Mouse (Mus musculus) CH12.LX (cell line): ENCODE results near the gene Pds5a. TPM values are rescaled to one million over a fixed set of nuclear protein-coding genes. Genes with fewer than 3 reads are reported as not detected.

ENCODE experiments used
- DNase-seq: peaks from one replicate; pipeline ENCODE4 v3.0.0-alpha.2; 2013; ENCODE audit errors: extremely low read depth
- H3K27ac ChIP-seq: 2 replicates; pipeline ENCODE4 v1.5.1; 2012; ENCODE audit warnings: low read depth, mild to moderate bottlenecking, control low read depth, moderate library complexity; ENCODE audit not compliant: insufficient read depth
- H3K27me3 ChIP-seq: replicated peaks from 2 replicates; pipeline ENCODE3; 2012; ENCODE audit warnings: inconsistent platforms
- H3K36me3 ChIP-seq, 2 experiments: replicated peaks in 1 of 2; 2 replicates each; pipeline versions ENCODE3 to v1.6.1; 2012; ENCODE audit warnings: inconsistent platforms in 1 of 2, low read length in 1 of 2, mild to moderate bottlenecking in 1 of 2, mixed read lengths in 1 of 2, moderate library complexity in 1 of 2; ENCODE audit not compliant: control insufficient read depth in 1 of 2, insufficient read depth in 1 of 2
- H3K4me1 ChIP-seq, 2 experiments: 2 replicates each; pipeline ENCODE4 v1.6.1; 2012; ENCODE audit warnings: inconsistent platforms in 1 of 2, moderate library complexity in 1 of 2; ENCODE audit not compliant: insufficient read depth in 2 of 2, control insufficient read depth in 1 of 2
- H3K4me2 ChIP-seq: 2 replicates; pipeline ENCODE4 v1.6.1; 2012; ENCODE audit warnings: low read depth, mild to moderate bottlenecking, control low read depth; ENCODE audit not compliant: poor library complexity, insufficient read depth, severe bottlenecking
- H3K4me3 ChIP-seq, 3 experiments: fragments of 150-350 bp in 1 of 3; sonication (generic) in 1 of 3; replicated peaks in 1 of 3; 2 replicates each; pipeline versions ENCODE3 to v1.5.1; 2011 to 2012; ENCODE audit warnings: low read depth in 2 of 3, low read length in 2 of 3, mild to moderate bottlenecking in 2 of 3, moderate library complexity in 2 of 3, control low read depth in 1 of 3, improper control_type of control experiment in 1 of 3, inconsistent platforms in 1 of 3, mixed read lengths in 1 of 3; ENCODE audit not compliant: poor library complexity in 1 of 3
- H3K79me2 ChIP-seq: replicated peaks from 2 replicates; pipeline ENCODE4 v1.6.1; 2012; ENCODE audit warnings: mild to moderate bottlenecking, moderate library complexity; ENCODE audit not compliant: control insufficient read depth, poor library complexity, insufficient read depth, severe bottlenecking; ENCODE audit errors: extremely low read depth
- H3K9ac ChIP-seq: 2 replicates; pipeline ENCODE4 v1.6.1; 2012; ENCODE audit warnings: low read depth, mild to moderate bottlenecking, control low read depth, moderate library complexity; ENCODE audit not compliant: insufficient read depth
- H3K9me3 ChIP-seq: replicated peaks from 2 replicates; pipeline ENCODE3; 2012; ENCODE audit warnings: low read length, inconsistent platforms, mixed read lengths
- BHLHE40 ChIP-seq: IDR thresholded peaks from 2 replicates; pipeline ENCODE4 v1.6.1; 2011; ENCODE audit warnings: mild to moderate bottlenecking, low read depth, low read length, improper control_type of control experiment
- CHD1 ChIP-seq: IDR thresholded peaks from 2 replicates; pipeline ENCODE4 v1.6.1; 2012; ENCODE audit warnings: low read depth, low read length, improper control_type of control experiment, inconsistent platforms
- CHD2 ChIP-seq: IDR thresholded peaks from 2 replicates; pipeline ENCODE4 v1.6.1; 2011; ENCODE audit warnings: low read length, improper control_type of control experiment
- CTCF ChIP-seq, 2 experiments: IDR thresholded peaks in 1 of 2; conservative IDR thresholded peaks in 1 of 2; 2 replicates each; pipeline ENCODE4 v1.5.1; 2011 to 2012; ENCODE audit warnings: low read depth in 2 of 2, low read length in 2 of 2, improper control_type of control experiment in 1 of 2, inconsistent platforms in 1 of 2, mild to moderate bottlenecking in 1 of 2, moderate library complexity in 1 of 2
- ELF1 ChIP-seq: IDR thresholded peaks from 2 replicates; pipeline ENCODE4 v1.6.1; 2014; ENCODE audit warnings: low read depth, mild to moderate bottlenecking, inconsistent platforms, low read length, improper control_type of control experiment
- EP300 ChIP-seq: IDR thresholded peaks from 2 replicates; pipeline ENCODE4 v1.6.1; 2011; ENCODE audit warnings: low read length, improper control_type of control experiment
- ETS1 ChIP-seq: conservative IDR thresholded peaks from 2 replicates; pipeline ENCODE4 v1.6.1; 2012; ENCODE audit warnings: low read depth, mild to moderate bottlenecking, inconsistent platforms, low read length, improper control_type of control experiment, moderate library complexity
- HCFC1 ChIP-seq: IDR thresholded peaks from 2 replicates; pipeline ENCODE4 v1.6.1; 2012; ENCODE audit warnings: low read depth, mild to moderate bottlenecking, inconsistent platforms, low read length, improper control_type of control experiment
- JUN ChIP-seq: IDR thresholded peaks from 2 replicates; pipeline ENCODE4 v1.6.1; 2011; ENCODE audit warnings: low read depth, mild to moderate bottlenecking, low read length, improper control_type of control experiment, moderate library complexity; ENCODE audit not compliant: insufficient read depth
- JUND ChIP-seq: conservative IDR thresholded peaks from 2 replicates; pipeline ENCODE4 v1.6.1; 2011; ENCODE audit warnings: low read depth, low read length, improper control_type of control experiment
- KAT2A ChIP-seq: IDR thresholded peaks from 2 replicates; pipeline ENCODE4 v1.6.1; 2012; ENCODE audit warnings: low read length, improper control_type of control experiment, inconsistent platforms; ENCODE audit not compliant: insufficient replicate concordance
- MAFK ChIP-seq: IDR thresholded peaks from 2 replicates; pipeline ENCODE4 v1.6.1; 2011; ENCODE audit warnings: low read length, improper control_type of control experiment; ENCODE audit not compliant: insufficient replicate concordance
- MAX ChIP-seq: IDR thresholded peaks from 2 replicates; pipeline ENCODE4 v1.6.1; 2011; ENCODE audit warnings: low read length, improper control_type of control experiment
- MAZ ChIP-seq: IDR thresholded peaks from 2 replicates; pipeline ENCODE4 v1.6.1; 2012; ENCODE audit warnings: low read depth, mild to moderate bottlenecking, inconsistent platforms, low read length, improper control_type of control experiment, moderate library complexity
- MEF2A ChIP-seq: IDR thresholded peaks from 2 replicates; pipeline ENCODE4 v1.6.1; 2014; ENCODE audit warnings: low read depth, mild to moderate bottlenecking, inconsistent platforms, low read length, improper control_type of control experiment, borderline replicate concordance
- NELFE ChIP-seq: IDR thresholded peaks from 2 replicates; pipeline ENCODE4 v1.6.1; 2011; ENCODE audit warnings: low read depth, low read length, improper control_type of control experiment
- NRF1 ChIP-seq: IDR thresholded peaks from 2 replicates; pipeline ENCODE4 v1.6.1; 2014; ENCODE audit warnings: low read depth, mild to moderate bottlenecking, inconsistent platforms, low read length, improper control_type of control experiment, moderate library complexity
- PAX5 ChIP-seq: IDR thresholded peaks from 2 replicates; pipeline ENCODE4 v1.6.1; 2012; ENCODE audit warnings: low read length, inconsistent platforms, mixed read lengths
- POLR2A ChIP-seq: IDR thresholded peaks from 2 replicates; pipeline ENCODE4 v1.6.1; 2011; ENCODE audit warnings: low read depth, mild to moderate bottlenecking, improper control_type of control experiment, low read length
- RAD21 ChIP-seq: IDR thresholded peaks from 2 replicates; pipeline ENCODE4 v1.6.1; 2011; ENCODE audit warnings: low read depth, mild to moderate bottlenecking, low read length, improper control_type of control experiment, moderate library complexity
- RCOR1 ChIP-seq: conservative IDR thresholded peaks from 2 replicates; pipeline ENCODE4 v1.6.1; 2012; ENCODE audit warnings: low read depth, mild to moderate bottlenecking, inconsistent platforms, low read length, improper control_type of control experiment
- SIN3A ChIP-seq: IDR thresholded peaks from 2 replicates; pipeline ENCODE4 v1.6.1; 2012; ENCODE audit warnings: low read length, improper control_type of control experiment, inconsistent platforms
- SMC3 ChIP-seq: IDR thresholded peaks from 2 replicates; pipeline ENCODE4 v1.6.1; 2011; ENCODE audit warnings: low read depth, low read length, improper control_type of control experiment
- TCF12 ChIP-seq: IDR thresholded peaks from 2 replicates; pipeline ENCODE4 v1.6.1; 2014; ENCODE audit warnings: low read depth, mild to moderate bottlenecking, inconsistent platforms, low read length, improper control_type of control experiment
- UBTF ChIP-seq: IDR thresholded peaks from 2 replicates; pipeline ENCODE4 v1.6.1; 2012; ENCODE audit warnings: low read depth, mild to moderate bottlenecking, inconsistent platforms, low read length, improper control_type of control experiment, moderate library complexity
- USF1 ChIP-seq: IDR thresholded peaks from 2 replicates; pipeline ENCODE4 v1.6.1; 2014; ENCODE audit warnings: low read depth, mild to moderate bottlenecking, inconsistent platforms, low read length, improper control_type of control experiment
- USF2 ChIP-seq: conservative IDR thresholded peaks from 2 replicates; pipeline ENCODE4 v1.6.1; 2011; ENCODE audit warnings: low read depth, low read length, improper control_type of control experiment
- ZC3H11A ChIP-seq: IDR thresholded peaks from 2 replicates; pipeline ENCODE4 v1.6.1; 2012; ENCODE audit warnings: low read depth, mild to moderate bottlenecking, inconsistent platforms, low read length, improper control_type of control experiment
- ZMIZ1 ChIP-seq: IDR thresholded peaks from 2 replicates; pipeline ENCODE4 v1.6.1; 2012; ENCODE audit warnings: low read depth, mild to moderate bottlenecking, inconsistent platforms, low read length, improper control_type of control experiment
- ZNF384 ChIP-seq: IDR thresholded peaks from 2 replicates; pipeline ENCODE4 v1.6.1; 2012; ENCODE audit warnings: low read depth, low read length, improper control_type of control experiment, inconsistent platforms
- dilution Hi-C: fragments of 300-500 bp; cut with MboI; formaldehyde crosslinking; loops from 2 replicates; pipeline ENCODE4 v1.14.3; 2020; ENCODE audit warnings: low sequenced_read_pairs; ENCODE audit not compliant: extremely low pct_unique_long_range_greater_than_20kb, extremely low pct_ligation_motif_present
- in situ Hi-C: fragments of 300-500 bp; cut with MboI; formaldehyde crosslinking; loops from 3 replicates; pipeline ENCODE4 v1.14.3; 2019; ENCODE audit warnings: low sequenced_read_pairs, low pct_ligation_motif_present, low pct_unique_long_range_greater_than_20kb, mixed read lengths
- polyA plus RNA-seq: library from polyadenylated mRNA; unstranded; fragments of >175 nt; gene quantifications from 2 replicates; pipeline ENCODE4 v1.2.1, GENCODE M21; 2012; ENCODE audit warnings: low read depth; ENCODE audit not compliant: insufficient read length
- total RNA-seq, 2 experiments: library from RNA; depleted of rRNA; stranded (reverse); fragments of 300-350 nt in 1 of 2; fragments of >200 nt in 1 of 2; gene quantifications; 2 replicates each; pipeline ENCODE4 v1.2.3; 2012 to 2014

The Pds5a gene
- total and polyA plus RNA-seq, 3 experiments = 126 to 178 (median 140) TPM

DNA sequence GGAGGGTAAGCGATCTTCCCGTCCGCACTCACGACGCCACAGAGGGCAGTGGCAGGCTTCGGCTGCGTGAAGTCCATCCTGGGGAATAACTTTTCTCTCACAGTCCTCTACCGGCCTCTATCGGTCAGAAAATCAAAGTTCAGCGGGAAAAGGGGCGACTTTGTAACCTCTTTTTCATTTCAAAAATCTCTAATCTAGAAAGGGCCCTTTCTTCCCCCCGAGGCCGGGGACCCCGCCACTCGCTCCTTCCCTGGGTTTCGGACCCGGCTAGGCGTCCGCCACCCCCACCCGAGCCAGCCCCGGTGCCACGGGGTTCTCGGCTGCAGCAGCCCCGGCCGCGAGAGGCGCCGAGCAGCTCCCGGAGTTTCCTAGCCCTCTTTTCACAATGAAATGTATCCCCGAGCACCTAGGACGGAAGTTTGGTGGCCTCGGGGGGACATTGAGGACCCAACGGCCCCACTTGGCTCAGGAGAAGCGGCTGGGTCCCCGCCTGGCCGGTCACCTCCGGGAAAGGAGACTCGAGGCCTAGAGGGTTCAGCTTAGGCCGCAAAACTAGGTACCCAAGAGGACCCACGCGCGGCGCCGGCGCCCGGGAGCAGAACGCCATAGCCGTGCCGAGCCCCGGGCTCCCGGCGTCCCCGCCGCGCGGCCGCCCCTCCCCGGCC is 1.1 kb downstream of the Pds5a start:
- TF ChIP-seq USF1 (no peak), NELFE (0 out of 2 replicates have a peak, but pooled peaks have one; percentile 18), USF2 (no peak), BHLHE40 (0 out of 2 replicates have a peak, but pooled peaks have one; percentile 4), ZNF384 (no peak), CTCF (conservative IDR thresholded peaks at IDR 0.05 in 1 of 2, IDR thresholded peaks at IDR 0.05 in 1 of 2; ENCODE audit: low read depth in 2 of 2, low read length in 2 of 2) (peak; percentile 34 to 83; a peak in 2 of 4 replicates), PAX5 (no peak), ETS1 (no peak), MAZ (no peak), MEF2A (0 out of 2 replicates have a peak, but pooled peaks have one; percentile 41), MAX (no peak), CHD1 (no peak), JUND (no peak), TCF12 (no peak), EP300 (no peak), CHD2 (no peak), KAT2A (no peak), SMC3 (peak; percentile 26; the same call in 1 of the 2 replicates), RCOR1 (no peak), HCFC1 (peak; percentile 19; the same call in 1 of the 2 replicates), ELF1 (no peak), JUN (no peak), ZMIZ1 (no peak), ZC3H11A (no peak), RAD21 (peak; percentile 71), SIN3A (peak; percentile 72), MAFK (no peak), NRF1 (no peak), POLR2A (no peak), UBTF (peak; percentile 55; the same call in 1 of the 2 replicates)
- peaks cover 10 to 30% of the 10 kb centered on the region in 2 experiments for H3K36me3 ChIP-seq
- no peaks in the 10 kb centered on the region for H3K27me3 ChIP-seq
- peak overlapping the region; percentile 98 for H3K9ac ChIP-seq
- dilution Hi-C loops (no loop called here), in situ Hi-C loops (loop anchor here (10.0 kb wide), 1 partner anchor 302 kb away; the partner anchor contains the start of genes Lias and Rpl9)
- H3K4me3 ChIP-seq = peak overlapping the region; percentile 80 to 92 (median 89)
- H3K9me3 ChIP-seq = no peaks in the 10 kb centered on the region
- peak overlapping the region; percentile 99; the same call in 1 of the 2 replicates for H3K4me2 ChIP-seq
- H3K79me2 ChIP-seq = peaks cover 53% of the 10 kb centered on the region
- peak overlapping the region; percentile 88 for H3K27ac ChIP-seq
- peaks cover 2 to 33% of the 10 kb centered on the region in 2 experiments for H3K4me1 ChIP-seq
- peak; percentile 71 for DNase-seq
